Mouse (Mus musculus) urinary bladder, postnatal 36 days (tissue): Measurements from ENCODE around the gene Ddt.
"Not testable (repeated sequence)": the region's sequence is repeated elsewhere in the genome, so short reads cannot be mapped to it uniquely, and the experiment has no call there.

ENCODE experiments used
- DNase-seq, 2 experiments: peaks; one replicate each; pipeline ENCODE4 v3.0.0; 2022; ENCODE audit warnings: low spot score in 2 of 2, mixed read lengths in 1 of 2

The Ddt gene

GRCm38 (mm10) chr10:75767756-75768155 lies 5.5 kb downstream of the Ddt start:
- DNase-seq: not testable (repeated sequence)

- no peak for DNase-seq
Observed at GRCm38 (mm10) chr10:75766856-75767255, 6.4 kb downstream of the Ddt start.

DNA sequence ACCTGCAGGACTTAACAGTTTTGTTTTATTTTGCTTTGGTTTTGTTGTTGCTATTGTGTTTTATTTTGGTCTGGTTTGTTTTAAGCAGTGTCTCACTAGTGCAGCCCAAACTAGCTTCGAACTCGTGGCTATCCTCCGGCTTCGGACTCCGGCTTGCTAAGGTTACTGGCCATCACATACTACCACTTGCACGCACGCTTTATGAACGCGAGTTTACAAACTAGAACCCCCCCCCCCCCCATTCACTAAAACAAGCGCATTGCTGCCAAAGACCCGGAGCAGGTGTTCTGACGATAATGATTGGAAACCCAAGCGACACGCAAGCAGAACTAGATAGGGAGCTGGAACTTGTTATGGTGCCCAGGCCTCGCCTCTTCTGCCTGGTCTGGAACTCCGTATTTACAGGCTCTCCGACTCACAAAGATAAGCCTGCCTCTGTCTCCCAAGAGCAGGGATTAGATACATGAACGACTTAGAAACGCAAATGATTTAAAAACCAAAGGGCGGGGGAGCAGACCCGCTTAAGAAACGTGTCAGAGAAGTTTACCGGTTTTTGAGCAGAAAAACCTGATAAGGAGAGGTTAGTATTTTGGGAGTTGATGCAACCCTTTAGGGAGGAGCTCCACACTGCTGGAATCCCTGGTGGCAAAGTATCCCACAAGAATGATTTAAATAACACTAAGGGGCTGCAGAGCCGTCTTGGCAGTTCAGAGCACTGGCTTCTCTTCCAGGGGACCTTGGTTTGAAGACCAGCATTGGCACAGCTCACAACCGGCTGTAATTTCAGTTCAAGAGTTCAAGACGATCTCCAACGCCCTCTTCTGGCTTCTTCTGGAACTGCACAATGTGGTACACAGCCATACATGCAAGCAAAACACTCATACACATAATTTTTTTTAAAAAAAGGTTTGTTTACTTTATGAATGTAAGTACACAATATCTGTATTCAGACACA lies 8.4 kb downstream of the Ddt start:
- peak; percentile 28 to 33 for DNase-seq

- DNase-seq: peak; percentile 97
Observed at GRCm38 (mm10) chr10:75763682-75764518, 9.3 kb downstream of the Ddt start, which contains the start of gene Cabin1. Cabin1 (minus strand) TSS chr10:75764341.

DNA sequence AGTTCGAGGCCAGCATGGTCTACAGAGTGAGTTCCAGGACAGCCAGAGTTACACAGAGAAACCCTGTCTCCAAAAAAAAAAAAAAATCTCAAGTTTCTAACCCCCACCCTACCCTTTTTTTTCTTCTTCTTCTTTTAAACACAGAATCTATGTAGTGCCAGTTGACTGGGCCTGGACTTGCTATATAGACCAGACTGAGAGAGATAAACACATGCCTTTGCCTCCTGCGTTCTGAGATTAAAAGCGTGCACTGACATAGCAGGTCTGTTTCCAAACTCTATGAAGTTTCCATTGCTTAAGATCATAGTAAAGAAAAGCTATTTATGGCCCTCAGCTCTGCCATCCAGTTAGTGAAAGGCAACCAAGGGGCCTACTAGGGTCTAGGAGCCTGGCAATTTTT lies 10.8 kb downstream of the Ddt start:
- DNase-seq: no peak

DNA sequence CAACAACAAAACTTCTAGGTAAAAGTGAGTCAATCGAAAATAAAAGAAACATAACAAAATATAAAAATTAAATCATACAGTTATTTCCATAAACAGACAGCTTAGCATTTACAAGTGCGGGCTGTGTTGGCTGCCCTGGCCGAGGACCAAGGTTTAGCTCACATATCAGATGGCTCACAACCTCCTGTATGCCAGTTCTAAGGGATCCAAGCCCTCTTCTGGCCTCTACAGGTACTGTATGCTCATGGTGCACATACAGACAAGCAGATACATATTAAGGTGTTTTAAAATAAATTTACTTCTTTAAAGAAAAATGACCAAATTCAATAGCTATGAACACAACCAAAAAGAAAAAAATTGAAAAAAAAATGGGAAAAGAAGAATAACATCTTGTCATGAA lies 12.9 kb downstream of the Ddt start:
- DNase-seq: no peak

GRCm38 (mm10) chr10:75756719-75757118 lies 16.5 kb downstream of the Ddt start:
- DNase-seq: no peak

- DNase-seq: peak; percentile 67 to 77
Observed at GRCm38 (mm10) chr10:75744017-75744416, 29.2 kb downstream of the Ddt start.

GRCm38 (mm10) chr10:75743369-75743768 lies 29.8 kb downstream of the Ddt start:
- no peak for DNase-seq

- DNase-seq: no peak
Observed at GRCm38 (mm10) chr10:75740866-75741265, 32.3 kb downstream of the Ddt start.

GRCm38 (mm10) chr10:75725449-75725848 lies 47.8 kb downstream of the Ddt start:
- no peak for DNase-seq
